Mouse (Mus musculus): ENCODE measurements around the gene Raver2.

DNA sequence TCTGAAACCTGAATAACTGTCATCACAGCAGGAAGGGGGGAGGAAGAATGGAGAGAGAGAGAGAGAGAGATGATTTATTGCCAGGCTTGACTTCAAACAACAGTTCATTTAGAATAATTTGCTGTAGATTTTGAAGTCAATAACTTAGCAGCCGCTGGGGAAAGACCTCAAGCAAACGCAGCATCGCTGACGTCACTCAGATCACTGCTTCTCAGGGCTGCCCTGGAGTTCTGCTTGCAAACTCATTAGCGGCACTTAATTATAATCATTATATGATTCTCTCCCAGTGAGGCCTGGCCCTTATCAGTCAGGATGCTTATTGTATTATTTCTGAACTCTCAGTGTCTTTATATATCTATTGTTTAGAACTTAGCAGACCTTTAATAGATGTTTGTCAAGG lies 2.4 kb upstream of the Raver2 start:
- TF ChIP-seq CTCF (IDR thresholded peaks at IDR 0.05; ENCODE audit: borderline replicate concordance, insufficient read depth, low read depth, low read length) (no peak), POLR2A (IDR thresholded peaks at IDR 0.05; ENCODE audit: borderline replicate concordance, insufficient read depth, low read length) (no peak)
